Mouse (Mus musculus): ENCODE data around the gene Nup107. TPM values are rescaled to one million over a fixed set of nuclear protein-coding genes. Genes with fewer than 3 reads are reported as not detected.

Gene Nup107
- total RNA-seq (2021) = 10 to 100 TPM; 17.3 to 20.7 TPM
- long read RNA-seq, transcript Nup107-201 (28 exons, 3,114 nt) = major isoform, 15 of 21 reads
- long read RNA-seq, partial matches to known transcripts = 3 of 21 reads
- long read RNA-seq, other reads (novel, unspliced or antisense) = 3 of 21 reads

DNA sequence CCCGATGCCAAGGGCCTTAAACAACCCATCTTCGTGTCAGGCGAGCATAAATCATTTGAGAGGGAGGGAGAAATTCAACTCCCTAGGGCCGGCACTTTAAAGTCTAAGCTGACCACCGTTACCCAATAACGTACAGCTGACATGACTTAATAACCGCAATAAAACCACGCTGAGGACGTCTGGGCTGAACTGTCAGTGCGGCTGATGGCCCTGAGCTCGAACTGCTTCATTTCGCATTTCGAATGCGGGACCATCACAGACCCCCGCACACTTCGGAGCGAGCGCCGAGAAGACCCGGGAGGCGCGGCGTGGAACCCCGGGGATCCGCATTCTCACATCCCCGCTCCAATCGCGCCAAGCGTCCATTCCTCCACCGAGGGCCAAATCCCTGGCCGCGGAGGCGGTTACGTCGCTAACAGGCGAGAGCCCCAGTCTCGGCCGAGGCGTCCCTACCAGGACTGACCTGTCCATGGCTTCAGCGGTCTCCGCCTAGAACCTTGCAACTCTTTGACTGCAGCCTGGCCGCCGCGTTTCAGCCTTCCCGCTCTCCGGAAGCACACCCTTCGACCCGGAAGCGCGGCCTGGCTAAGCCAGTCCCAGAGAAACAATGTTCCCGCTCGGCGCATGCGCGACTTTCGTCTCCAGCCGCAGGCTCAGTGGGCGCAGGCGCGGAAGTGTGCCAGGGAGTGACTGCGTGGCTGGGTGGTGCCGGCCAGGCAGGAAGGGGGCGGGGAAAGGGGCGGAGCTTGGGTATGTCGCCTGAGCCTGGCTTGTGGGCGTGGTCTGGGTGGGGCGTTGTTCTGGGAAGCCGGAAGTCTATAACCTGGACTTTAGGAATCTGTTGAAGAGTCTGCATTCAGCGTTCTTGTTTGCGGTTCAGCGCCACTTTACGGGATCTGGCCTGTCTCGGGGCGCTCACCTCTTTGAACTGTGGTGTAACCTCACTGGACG is at the start of gene Nup107:
Nup107 (minus strand) TSS at position 565 of the 951 bp plus-strand sequence.
- DNase-seq (ENCODE audit: low spot score in 2 of 2) = peak; percentile 100

DNA sequence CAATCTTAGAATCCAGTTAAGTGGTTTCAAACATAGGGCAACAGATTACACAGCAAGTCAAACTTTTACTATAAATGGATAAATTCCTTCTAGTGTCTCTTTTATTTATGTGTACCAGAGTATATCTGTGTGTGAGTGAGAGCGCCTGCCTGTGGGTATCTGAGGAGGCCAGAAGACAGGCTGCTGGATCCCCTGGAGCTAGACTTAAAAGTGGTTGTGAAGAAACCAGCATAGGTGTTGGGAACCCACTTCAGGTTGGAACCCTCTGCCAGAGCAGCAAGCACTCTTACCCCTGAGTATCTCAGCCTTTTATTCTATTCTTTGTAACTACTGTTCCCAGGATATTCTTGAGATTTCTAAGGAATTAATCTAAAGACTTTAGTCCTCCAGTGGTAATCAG is 49.3 kb upstream of the Nup107 start:
- no peak for DNase-seq (ENCODE audit: low spot score in 2 of 2)

DNA sequence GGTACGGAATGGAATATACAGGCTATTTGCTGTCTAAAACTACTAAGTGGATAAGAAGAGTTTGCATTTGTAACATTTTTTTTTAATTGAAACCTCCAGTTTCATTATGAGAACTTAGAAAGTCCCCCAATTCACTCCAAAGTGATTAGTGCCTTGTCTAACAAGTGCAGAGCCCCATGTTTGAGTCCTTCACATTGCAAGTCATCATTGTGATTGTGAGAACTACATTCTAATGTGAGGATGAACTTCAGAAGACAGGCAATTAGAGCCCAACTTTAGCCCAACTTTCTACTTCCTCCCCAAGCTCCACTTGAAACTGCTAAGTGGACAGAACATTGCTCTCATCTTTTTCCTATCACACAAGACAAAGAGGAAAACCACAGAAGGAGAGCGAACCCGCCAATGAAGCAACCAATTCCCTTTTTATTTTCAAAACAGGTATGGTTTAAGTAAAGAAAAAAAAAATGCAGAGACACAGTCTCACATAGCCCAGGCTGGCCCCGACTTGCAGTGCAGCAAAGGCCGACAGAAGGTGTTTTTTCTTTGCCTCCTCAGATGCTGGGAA is 48.0 kb upstream of the Nup107 start:
- DNase-seq (ENCODE audit: low spot score in 2 of 2) = no peak

DNA sequence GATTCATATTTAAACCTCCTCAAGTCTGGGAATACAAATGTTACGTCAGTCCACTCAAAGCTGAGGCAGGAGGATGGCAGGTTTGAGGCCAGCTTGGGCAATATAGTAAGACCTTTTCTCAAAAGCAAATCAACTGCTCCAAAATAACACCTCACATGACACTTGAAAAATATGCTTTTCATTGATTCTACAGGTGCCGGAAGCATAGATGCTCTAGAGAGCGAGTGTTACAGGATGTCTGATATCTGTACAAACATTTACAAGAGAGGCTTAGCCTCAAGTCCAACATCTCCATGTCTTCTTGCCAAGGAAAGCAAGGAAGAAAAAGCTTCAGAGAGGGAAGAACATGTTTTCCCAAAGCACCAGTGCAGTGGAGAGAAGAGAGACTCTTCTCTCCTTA is 47.2 kb upstream of the Nup107 start:
- no peak for DNase-seq (ENCODE audit: low spot score in 2 of 2)

DNA sequence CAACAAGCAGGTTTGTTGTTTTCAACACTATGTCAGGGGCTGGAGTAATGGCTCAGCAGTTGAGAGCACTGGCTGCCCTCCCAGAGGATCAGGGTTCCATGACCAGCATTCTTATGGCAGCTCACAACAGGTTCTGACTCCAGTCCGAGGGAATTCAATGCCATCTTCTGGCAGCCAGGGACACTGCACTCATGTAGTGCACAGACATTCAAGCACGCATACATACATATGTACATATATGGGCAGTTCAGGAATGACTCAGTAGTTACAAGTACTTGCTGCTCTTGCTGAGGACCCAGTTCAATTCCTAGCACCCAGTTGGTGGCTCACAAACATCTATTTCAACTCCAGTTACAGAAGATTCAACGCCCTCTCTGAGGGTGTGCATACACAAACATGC is 46.4 kb upstream of the Nup107 start:
- DNase-seq (ENCODE audit: low spot score in 2 of 2) = no peak

DNA sequence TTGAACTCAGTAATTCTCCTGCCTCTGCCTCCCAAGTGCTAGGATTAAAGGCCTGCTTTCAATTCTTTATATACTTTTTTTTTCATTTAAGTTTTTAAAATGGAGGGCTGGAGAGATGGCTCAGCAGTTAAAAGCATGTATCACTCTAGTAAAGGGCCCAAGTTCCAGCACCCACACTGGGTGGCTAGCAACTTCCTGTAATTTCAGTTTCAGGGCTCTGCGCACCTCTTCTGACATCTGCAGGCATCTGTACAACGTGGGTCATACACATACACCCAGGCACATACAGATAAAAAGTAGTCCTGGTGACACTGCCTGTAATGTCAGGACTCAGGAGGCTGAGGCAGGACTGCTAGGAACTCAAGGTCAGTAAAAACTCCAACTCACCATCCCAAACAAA is 43.8 kb upstream of the Nup107 start:
- no peak for DNase-seq (ENCODE audit: low spot score in 2 of 2)

DNA sequence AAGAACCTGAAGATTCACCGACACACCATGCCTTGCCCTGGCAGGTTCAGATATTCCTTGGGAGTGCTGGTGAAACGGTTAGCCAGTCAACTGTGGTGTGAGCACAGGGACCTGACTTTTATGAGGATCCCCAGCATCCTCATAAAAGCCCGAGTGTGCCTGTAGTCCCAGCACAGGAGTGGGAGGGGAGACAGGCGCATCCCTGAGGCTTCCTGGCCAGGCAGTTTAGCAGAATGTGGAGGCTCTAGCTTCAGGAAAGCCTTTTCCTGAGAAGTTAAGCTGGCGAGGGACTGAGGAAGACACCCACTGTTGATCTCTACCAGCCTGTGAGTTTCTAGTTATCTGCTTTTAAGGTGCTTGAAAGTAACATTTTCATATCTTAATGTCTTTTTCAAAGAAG is 42.9 kb upstream of the Nup107 start:
- DNase-seq (ENCODE audit: low spot score in 2 of 2) = no peak

DNA sequence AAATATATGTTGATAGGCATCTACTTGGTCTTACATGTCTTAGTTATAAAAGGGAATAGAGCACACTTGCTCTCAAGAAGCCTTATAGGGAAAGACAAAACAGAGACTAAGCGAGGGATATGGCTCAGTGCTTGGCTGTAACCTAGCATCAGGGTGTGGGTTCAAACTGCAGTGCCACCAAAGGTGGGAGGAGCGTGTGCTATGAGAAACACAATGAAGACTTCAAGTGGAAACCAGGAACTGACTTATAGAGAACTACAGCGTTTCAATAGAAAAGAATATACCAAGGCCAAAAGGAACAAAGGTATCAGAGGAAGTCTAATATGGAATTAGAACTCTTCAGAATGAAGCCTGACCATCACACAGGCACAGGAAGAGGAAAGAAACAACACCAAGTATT is 38.3 kb upstream of the Nup107 start:
- DNase-seq (ENCODE audit: low spot score in 2 of 2) = no peak

DNA sequence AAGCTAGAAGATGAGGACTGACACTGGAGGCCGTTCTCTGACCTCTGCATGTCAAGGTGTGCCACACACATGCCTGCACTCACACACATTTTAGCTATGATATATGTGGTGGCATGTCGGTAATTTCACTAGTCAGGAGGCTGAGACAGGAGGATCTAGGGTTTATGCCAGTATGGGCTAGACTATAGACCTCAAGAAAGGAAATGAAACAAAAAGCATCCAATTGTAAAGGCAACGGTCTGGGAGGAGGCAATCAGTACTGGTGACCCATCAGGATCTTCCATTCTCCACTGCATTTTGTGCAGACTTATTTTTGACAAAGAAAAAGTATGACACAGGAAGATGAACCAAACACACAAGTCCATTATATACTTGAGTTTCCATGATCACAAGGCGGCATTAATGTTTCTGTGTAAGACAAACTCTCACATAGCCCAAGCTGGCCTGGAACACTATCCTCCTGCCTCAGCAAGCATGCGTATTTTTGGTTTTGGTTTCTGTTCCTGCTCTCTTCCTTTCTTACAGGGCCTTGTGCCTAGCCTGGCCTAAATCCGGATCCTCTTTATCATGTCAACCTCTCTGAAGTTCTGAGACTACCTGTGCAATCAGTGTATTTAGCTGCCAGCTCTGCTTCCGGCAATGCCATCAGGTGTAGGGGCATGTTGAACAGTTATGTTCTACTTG is 37.1 kb upstream of the Nup107 start:
- no peak for DNase-seq (ENCODE audit: low spot score in 2 of 2)

DNA sequence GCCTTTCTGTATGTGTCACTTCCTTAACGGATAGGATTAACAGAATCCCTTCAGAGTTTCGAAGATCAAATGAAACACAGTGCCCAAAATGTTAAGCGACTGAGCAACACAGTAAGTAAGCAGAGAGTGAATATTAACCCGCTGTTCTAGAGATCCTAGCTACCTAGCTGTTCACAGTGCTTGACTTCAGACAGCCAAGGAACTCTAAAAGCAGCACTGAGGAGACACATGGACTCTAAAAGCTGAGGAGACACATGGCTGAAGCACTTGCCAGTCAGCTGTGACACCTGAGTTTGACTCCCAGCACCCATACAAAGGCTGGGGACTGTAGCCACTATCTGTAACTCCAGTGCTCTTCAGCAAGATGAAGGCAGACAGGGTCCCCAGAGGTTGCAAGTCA is 36.5 kb upstream of the Nup107 start:
- DNase-seq (ENCODE audit: low spot score in 2 of 2) = no peak

DNA sequence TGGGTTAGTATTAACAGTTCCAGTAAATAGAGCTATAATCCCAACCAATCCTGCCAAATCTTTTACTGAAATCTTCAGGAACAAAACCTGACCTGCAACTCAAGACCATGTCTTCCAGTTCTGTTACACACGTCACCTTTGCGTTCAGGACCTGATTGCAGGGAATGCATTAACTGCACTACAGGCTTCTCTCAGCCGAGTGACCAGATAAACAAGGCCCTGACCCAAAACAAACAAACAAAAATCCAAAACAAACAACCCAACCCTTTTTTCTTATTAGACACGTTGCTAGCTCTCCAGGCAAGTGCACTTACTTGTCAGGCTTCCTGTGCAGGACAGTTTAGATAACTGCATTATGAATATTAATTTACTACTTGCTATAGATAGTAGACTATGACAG is 36.0 kb upstream of the Nup107 start:
- DNase-seq (ENCODE audit: low spot score in 2 of 2) = no peak

DNA sequence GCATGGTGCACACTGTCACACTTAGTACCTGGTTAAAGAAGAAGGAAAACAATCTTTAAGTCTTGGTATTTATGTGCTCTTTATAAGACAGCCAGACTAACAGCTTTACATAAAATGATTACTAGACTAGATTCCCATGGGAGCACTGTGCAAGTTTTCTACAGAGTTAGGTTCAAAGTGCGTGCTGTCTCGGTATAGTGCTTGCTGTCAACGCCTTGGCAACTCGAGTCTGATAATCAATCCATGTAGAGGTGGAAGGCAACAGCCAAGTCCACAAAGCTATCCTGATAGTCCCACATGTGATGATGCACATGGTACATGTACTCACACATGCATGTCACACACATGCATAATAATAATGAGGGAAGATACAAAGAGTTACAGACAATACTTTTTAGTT is 32.1 kb upstream of the Nup107 start:
- DNase-seq (ENCODE audit: low spot score in 2 of 2) = no peak

DNA sequence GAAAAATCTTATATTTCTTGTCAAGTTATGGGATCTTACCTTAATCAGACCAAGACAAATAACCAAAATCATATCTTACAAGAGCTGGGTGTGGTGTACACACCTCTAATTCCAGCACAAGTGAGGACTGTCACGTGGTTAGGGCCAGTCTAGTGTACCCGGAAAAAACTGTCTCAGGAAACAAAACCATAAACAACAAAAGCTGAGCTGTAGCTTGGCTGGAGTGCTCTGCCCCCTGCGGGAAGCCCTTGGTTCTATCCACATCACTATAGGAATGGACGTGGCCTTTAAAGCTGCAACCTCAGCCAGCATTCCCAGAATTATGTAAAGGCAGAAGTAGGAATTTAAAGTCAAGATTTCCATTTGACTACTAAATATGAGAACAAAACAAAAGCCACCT is 31.6 kb upstream of the Nup107 start:
- DNase-seq (ENCODE audit: low spot score in 2 of 2) = no peak

DNA sequence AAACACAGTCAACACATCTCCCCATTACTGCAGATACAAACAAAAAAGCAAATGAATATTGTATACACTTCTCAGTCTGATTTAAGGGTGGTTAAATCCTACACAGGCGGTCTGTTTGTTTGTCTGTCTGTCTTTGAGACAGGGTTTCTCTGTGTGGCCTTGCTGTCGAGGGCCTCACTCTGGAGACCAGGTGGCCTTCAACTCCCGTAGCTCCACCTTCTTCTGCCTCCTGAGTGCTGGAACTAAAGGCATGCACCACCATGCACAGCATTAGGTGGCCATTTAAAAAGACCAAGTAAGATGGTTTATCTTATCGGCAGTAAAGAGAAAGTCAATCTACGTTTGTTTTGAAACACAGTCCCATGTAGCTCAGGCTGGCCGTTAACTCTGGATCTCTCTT is 30.8 kb upstream of the Nup107 start:
- no peak for DNase-seq (ENCODE audit: low spot score in 2 of 2)

DNA sequence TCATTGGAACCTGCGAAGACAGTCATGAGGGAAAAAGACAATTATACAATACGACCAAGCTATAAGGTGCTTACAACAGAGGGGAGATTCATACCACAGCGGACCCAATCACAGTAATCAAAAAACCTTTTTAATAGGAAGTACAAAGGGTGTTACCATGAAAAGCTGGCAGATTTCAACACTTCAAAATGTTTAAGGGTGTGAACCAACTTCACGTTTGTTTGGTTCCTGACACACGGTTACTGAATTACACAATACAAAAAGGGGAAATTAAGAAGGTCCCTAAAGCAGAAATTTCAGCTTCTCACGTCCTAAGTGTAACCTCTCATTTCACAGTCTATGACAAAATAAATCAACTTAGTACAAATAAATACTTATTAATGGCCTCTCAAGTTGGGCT is 26.1 kb upstream of the Nup107 start:
- no peak for DNase-seq (ENCODE audit: low spot score in 2 of 2)

DNA sequence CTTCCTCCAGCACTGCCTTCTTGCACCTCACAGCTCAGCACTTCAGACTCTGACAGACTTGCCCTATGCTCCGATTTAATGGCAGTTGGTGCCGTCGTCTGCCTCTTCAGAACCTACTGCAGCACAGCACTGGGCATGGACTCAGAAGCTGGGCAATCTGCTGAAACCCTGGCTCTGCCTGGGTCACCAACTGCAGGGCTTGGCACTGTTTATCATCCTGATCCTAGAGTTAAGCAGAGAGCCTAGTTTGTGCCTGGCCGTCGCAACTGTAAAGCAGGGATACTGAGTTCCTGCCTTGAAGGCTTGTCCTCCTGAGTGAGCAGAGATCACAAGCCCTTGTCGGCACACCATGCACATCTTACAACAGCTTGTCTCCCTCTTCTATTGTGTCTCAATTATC is 24.2 kb upstream of the Nup107 start:
- DNase-seq (ENCODE audit: low spot score in 2 of 2) = no peak

DNA sequence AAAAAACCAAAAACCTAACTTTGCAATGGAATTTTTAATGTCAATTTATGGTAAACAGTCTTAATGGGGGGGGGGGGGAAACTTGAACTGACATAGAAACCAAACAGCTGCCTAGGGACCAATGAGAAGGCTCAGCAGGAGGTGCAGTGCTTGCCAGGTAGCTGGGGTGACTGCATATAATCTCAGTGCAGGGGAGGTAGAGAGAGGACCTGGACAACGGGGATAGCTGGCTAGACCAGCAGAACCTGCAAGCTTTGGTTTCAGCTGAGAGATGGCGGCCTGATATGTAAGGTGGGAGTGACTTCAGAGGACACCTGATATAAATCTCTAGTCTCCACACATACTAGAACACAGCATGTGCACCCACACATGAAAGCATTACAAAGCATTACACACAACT is 20.0 kb upstream of the Nup107 start:
- DNase-seq (ENCODE audit: low spot score in 2 of 2) = no peak

DNA sequence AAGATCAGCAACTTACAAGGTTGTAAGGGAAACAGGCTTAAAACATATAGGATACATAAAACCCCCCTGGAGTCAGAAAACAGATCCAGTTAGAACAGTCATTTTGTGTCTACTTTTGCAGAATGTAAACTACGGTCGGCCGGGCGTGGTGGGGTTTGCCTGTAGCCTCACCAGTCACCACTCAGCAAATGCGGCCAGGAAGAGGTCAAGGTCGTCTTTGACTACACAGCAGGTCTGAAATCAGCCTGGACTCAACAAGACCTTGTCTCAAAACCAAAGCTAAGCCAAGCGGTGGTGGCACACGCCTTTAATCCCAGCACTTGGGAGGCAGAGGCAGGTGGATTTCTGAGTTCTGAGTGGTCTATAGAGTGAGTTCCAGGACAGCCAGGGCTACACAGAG is 19.1 kb upstream of the Nup107 start:
- DNase-seq (ENCODE audit: low spot score in 2 of 2) = no peak

DNA sequence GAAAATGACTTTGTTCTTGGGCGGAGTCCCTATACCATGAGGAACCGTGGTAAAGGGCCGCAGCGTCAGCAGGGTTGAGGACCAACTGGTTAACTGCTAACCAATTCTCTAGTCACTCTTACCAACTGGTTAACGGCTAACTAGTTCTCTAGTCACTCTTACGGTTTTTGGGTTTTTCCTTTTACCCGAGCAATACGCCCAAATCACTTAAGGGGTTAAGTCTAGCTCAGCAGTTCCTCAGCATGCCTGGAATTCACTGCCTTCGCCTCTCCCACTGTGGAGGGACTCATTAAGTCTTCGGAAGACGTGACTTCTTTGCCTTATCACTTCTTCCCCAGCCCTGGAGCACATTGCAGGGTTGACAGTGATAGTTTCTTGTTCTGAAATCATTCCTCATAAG is 18.0 kb upstream of the Nup107 start:
- DNase-seq (ENCODE audit: low spot score in 2 of 2) = no peak

DNA sequence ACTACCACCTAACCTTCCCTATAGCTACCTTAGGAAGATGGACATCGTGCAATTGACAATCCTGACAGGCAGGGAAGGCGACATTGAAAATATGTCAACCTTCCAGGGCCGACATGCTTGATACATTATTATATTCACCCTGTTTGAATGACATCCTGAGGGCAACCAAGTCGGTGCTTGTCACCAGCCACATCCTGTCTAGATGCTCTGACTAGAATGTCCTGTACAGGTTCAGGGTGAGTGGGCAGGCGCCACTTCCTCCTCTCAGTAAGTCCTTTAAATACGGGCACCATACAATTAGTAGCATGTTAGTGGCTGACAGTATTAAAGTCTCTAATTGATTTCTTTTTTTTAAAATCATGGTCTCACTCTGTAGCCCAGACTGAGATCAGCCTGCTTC is 15.6 kb upstream of the Nup107 start:
- no peak for DNase-seq (ENCODE audit: low spot score in 2 of 2)

DNA sequence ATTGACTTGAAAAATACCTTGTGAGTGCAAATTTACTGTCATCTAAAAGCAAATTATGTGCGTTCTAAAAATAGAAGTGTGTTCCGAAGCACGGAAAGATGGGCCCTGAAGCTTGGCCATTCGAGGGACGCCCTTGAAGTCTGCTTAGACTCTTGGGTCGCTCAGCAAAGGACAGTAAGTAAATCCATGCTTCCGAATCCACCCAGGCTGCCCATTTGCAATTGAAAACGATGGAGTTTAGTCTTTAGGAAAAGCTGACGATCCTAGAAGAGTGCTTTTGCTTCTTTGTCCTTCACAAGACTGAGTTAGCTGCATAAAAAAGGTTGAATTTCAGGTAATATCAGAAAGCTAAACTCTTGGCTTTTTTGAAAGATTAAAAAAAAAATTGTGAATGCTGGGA is 13.4 kb upstream of the Nup107 start:
- DNase-seq (ENCODE audit: low spot score in 2 of 2) = no peak
